Mouse (Mus musculus) ES-E14 (cell line): ENCODE measurements around the gene Uimc1.

Experiments
- HCFC1 ChIP-seq: IDR thresholded peaks from 2 replicates; pipeline ENCODE4 v1.6.1; 2012; ENCODE audit warnings: low read length, inconsistent platforms, borderline replicate concordance; ENCODE audit not compliant: insufficient read depth
- MAFK ChIP-seq: IDR thresholded peaks from 2 replicates; pipeline ENCODE4 v1.6.1; 2014; ENCODE audit warnings: mild to moderate bottlenecking, low read depth, low read length, inconsistent platforms; ENCODE audit not compliant: insufficient read depth

- TF ChIP-seq MAFK (no peak), HCFC1 (no peak)
Observed at GRCm38 (mm10) chr13:54983614-54984013, 116.5 kb downstream of the Uimc1 start.
